Comparison of ENCODE assay signal across 21 mouse cellular contexts in the genomic region with DNA sequence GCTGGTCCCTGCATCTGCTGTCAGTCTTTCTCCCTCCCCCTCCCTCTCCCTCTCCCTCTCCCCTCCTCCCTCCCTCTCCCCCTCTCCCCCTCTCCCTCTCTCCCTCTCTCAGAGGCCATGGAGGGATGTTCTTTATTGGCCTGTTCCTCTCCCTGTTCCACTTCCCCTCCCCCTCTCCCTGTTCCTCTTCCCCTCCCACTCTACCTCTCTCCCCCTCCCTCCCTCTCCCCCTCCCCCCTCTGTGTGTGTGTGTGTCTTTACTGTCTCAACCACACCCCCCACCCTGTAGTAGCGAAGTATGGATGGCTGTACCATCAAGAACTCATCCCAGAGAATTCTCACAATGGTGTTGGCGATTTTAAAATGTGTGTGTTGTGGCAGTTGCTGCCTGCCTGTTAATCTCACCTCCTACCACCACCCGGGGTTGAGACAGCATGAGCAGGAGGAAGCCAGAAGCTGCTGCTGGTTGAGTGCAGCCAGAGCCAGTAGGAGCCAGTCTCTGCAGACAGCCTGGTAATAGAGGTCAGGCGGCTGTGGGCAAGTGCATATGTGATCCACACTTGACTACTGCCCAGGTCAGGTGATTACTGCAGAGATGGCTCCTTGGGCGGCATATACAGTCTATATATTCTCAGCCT.
DNase-seq lines count a peak whose midpoint lies in the region; TF ChIP-seq lines count a peak whose summit lies in the region.
"Had no signal": no experiment of that assay in that cellular context is flagged by ENCODE, and none has a peak within 500 bp of the region (broad histone marks: within the 10 kb centered on the region; RNA-seq: fewer than 3 reads in every experiment).

No protein-coding gene starts in this region.

- H3K9me3 ChIP-seq in CH12.LX (replicated peaks; ENCODE audit: low read length), result no peaks in the 10 kb centered on the region
- H3K9me3 ChIP-seq: embryonic facial prominence, embryonic 10.5 days; forebrain, embryonic 15.5 days; hindbrain, embryonic 13.5 days; liver, embryonic 13.5 days; lung, embryonic 15.5 days; midbrain, embryonic 13.5 days; neural tube, embryonic 15.5 days had no signal

- in situ Hi-C loops in CH12.LX (cut with MboI; ENCODE audit: low pct_ligation_motif_present, low pct_unique_long_range_greater_than_20kb, low sequenced_read_pairs), result no loop called here

- intact Hi-C loops in left cerebral cortex, postnatal 4 days (cut with DNase I), result no loop called here

- TF ChIP-seq POLR2A in CH12.LX (IDR thresholded peaks at IDR 0.05; ENCODE audit: low read depth, low read length), result no peak

- no peak for TF ChIP-seq CTCF in CH12.LX (conservative IDR thresholded peaks at IDR 0.05 in 1 of 2, IDR thresholded peaks at IDR 0.05 in 1 of 2; ENCODE audit: low read depth in 2 of 2, low read length in 2 of 2)

- peaks cover 9 to 28% of the 10 kb centered on the region in 2 experiments for H3K4me1 ChIP-seq in CH12.LX (ENCODE audit: control insufficient read depth in 1 of 2, insufficient read depth in 2 of 2)
- H3K4me1 ChIP-seq: forebrain, embryonic 15.5 days; liver, embryonic 13.5 days; lung, embryonic 15.5 days had no signal

- peak overlapping the region; percentile 48; the same call in 1 of the 2 replicates for H3K4me2 ChIP-seq in CH12.LX (ENCODE audit: insufficient read depth, low read depth, poor library complexity, severe bottlenecking)
- H3K4me2 ChIP-seq: forebrain, embryonic 15.5 days; hindbrain, embryonic 13.5 days; liver, embryonic 13.5 days; lung, embryonic 15.5 days; midbrain, embryonic 13.5 days; neural tube, embryonic 15.5 days had no signal

- peak; percentile 21 to 48 for DNase-seq in left cerebral cortex, adult 18-20 months (ENCODE audit: low spot score in 2 of 2)
- DNase-seq in left cerebral cortex, postnatal 4 days, result no peak
- DNase-seq in CD4-positive, CD25-positive, alpha-beta regulatory T cell, adult 2 months (ENCODE audit: low read depth, low spot score), result peak; percentile 39
- DNase-seq in CH12.LX (ENCODE audit: extremely low read depth), result no peak
- peak; percentile 39 to 40 for DNase-seq in frontal cortex, postnatal 36 days (ENCODE audit: low spot score in 2 of 2)
- DNase-seq in c-Kit-positive CD71-positive TER-119-positive erythroid progenitor cells, embryonic 14.5 days (ENCODE audit: low spot score), result no peak
- no peak for DNase-seq in cerebellum, postnatal 25 days
- no peak for DNase-seq in kidney, postnatal 4 days
- DNase-seq: adrenal gland, postnatal 36 days; gastrocnemius, postnatal 14 days; heart, postnatal 14 days; kidney, postnatal 10 days; liver, embryonic 13.5 days had no signal

- TF ChIP-seq EP300 in CH12.LX (IDR thresholded peaks at IDR 0.05; ENCODE audit: low read length), result no peak

- peaks cover 0 to 11% of the 10 kb centered on the region in 2 experiments for H3K36me3 ChIP-seq in CH12.LX (replicated peaks in 1 of 2; ENCODE audit: control insufficient read depth in 1 of 2, insufficient read depth in 1 of 2, low read length in 1 of 2)
- H3K36me3 ChIP-seq: embryonic facial prominence, embryonic 10.5 days; forebrain, embryonic 15.5 days; hindbrain, embryonic 13.5 days; liver, embryonic 13.5 days; lung, embryonic 15.5 days; midbrain, embryonic 13.5 days; neural tube, embryonic 15.5 days had no signal

- H3K27me3 ChIP-seq in CH12.LX (replicated peaks), result no peaks in the 10 kb centered on the region
- H3K27me3 ChIP-seq: forebrain, embryonic 15.5 days; hindbrain, embryonic 13.5 days; liver, embryonic 13.5 days; lung, embryonic 15.5 days; midbrain, embryonic 13.5 days; neural tube, embryonic 15.5 days had no signal

- no peak for TF ChIP-seq RAD21 in CH12.LX (IDR thresholded peaks at IDR 0.05; ENCODE audit: low read depth, low read length)

- no peak overlapping the region for H3K9ac ChIP-seq in CH12.LX (ENCODE audit: insufficient read depth, low read depth)
- H3K9ac ChIP-seq: forebrain, embryonic 15.5 days; hindbrain, embryonic 13.5 days; liver, embryonic 13.5 days; lung, embryonic 15.5 days; midbrain, embryonic 13.5 days; neural tube, embryonic 15.5 days had no signal

- no peak overlapping the region for H3K4me3 ChIP-seq in CH12.LX (replicated peaks in 1 of 3; ENCODE audit: low read depth in 2 of 3, low read length in 2 of 3, poor library complexity in 1 of 3)
- H3K4me3 ChIP-seq: embryonic facial prominence, embryonic 10.5 days; erythroblast, embryonic 14.5 days; forebrain, embryonic 15.5 days; hindbrain, embryonic 13.5 days; liver, embryonic 13.5 days; lung, embryonic 15.5 days; midbrain, embryonic 13.5 days; neural tube, embryonic 15.5 days had no signal

- H3K27ac ChIP-seq in CH12.LX (ENCODE audit: insufficient read depth, low read depth), result no peak overlapping the region
- H3K27ac ChIP-seq: embryonic facial prominence, embryonic 10.5 days; forebrain, embryonic 15.5 days; hindbrain, embryonic 13.5 days; liver, embryonic 13.5 days; lung, embryonic 15.5 days; macrophage; midbrain, embryonic 13.5 days; neural tube, embryonic 15.5 days had no signal

- dilution Hi-C loops in CH12.LX (cut with MboI; ENCODE audit: extremely low pct_ligation_motif_present, extremely low pct_unique_long_range_greater_than_20kb, low sequenced_read_pairs), result no loop called here

- H3K79me2 ChIP-seq in CH12.LX (replicated peaks; ENCODE audit: control insufficient read depth, extremely low read depth, insufficient read depth, poor library complexity, severe bottlenecking), result no peaks in the 10 kb centered on the region

TF ChIP-seq in CH12.LX, 34 proteins besides CTCF, POLR2A, EP300 and RAD21:
- no peak for TF ChIP-seq MAFK (IDR thresholded peaks at IDR 0.05; ENCODE audit: insufficient replicate concordance, low read length)
- TF ChIP-seq MAX (IDR thresholded peaks at IDR 0.05; ENCODE audit: low read length), result no peak
- no peak for TF ChIP-seq TCF12 (IDR thresholded peaks at IDR 0.05; ENCODE audit: low read depth, low read length)

Comparison
In these comparisons a context has a peak if more than half of its experiments do, and no peak if none do; other contexts are left out.
1. DNase-seq: peak in left cerebral cortex, adult 18-20 months (2 of 2), CD4-positive, CD25-positive, alpha-beta regulatory T cell, adult 2 months (single experiment) and frontal cortex, postnatal 36 days (2 of 2); none in left cerebral cortex, postnatal 4 days (single experiment), CH12.LX (single experiment), c-Kit-positive CD71-positive TER-119-positive erythroid progenitor cells, embryonic 14.5 days (single experiment), cerebellum, postnatal 25 days (0 of 2) and kidney, postnatal 4 days (0 of 2).